Mouse (Mus musculus) midbrain, embryonic 11.5 days (tissue): ENCODE results near the gene Erp44. TPM values are rescaled to one million over a fixed set of nuclear protein-coding genes. Genes with fewer than 3 reads are reported as not detected.

ENCODE experiments used
- ATAC-seq: fragments of 200-750 bp; cut with Nextera tagmentation; 2 replicates; pipeline ENCODE4 v1.8.0; 2017; ENCODE audit warnings: moderate TSS enrichment, moderate library complexity; ENCODE audit not compliant: low FRiP score
- DNase-seq: peaks from one replicate; pipeline ENCODE4 v3.0.0; 2015; ENCODE audit warnings: low spot score; ENCODE audit errors: missing footprints
- H3K27ac ChIP-seq: fragments of 300-500 bp; sonication (generic); 2 replicates; pipeline ENCODE4 v1.5.1; 2014; ENCODE audit warnings: low read depth, low read length
- H3K27me3 ChIP-seq: fragments of 300-500 bp; sonication (generic); 2 replicates; pipeline ENCODE4 v1.6.1; 2014; ENCODE audit warnings: mild to moderate bottlenecking, low read length, moderate library complexity, mixed read lengths; ENCODE audit not compliant: control insufficient read depth, insufficient read depth
- H3K36me3 ChIP-seq: fragments of 300-500 bp; sonication (generic); 2 replicates; pipeline ENCODE4 v1.6.1; 2014; ENCODE audit warnings: mild to moderate bottlenecking, low read length, moderate library complexity, mixed read lengths; ENCODE audit not compliant: control insufficient read depth, insufficient read depth
- H3K4me1 ChIP-seq: fragments of 300-500 bp; sonication (generic); 2 replicates; pipeline ENCODE4 v1.6.1; 2014; ENCODE audit warnings: low read length; ENCODE audit not compliant: control insufficient read depth, insufficient read depth
- H3K4me2 ChIP-seq: fragments of 300-500 bp; sonication (generic); 2 replicates; pipeline ENCODE4 v1.6.1; 2014; ENCODE audit warnings: mild to moderate bottlenecking, moderate library complexity
- H3K4me3 ChIP-seq: fragments of 300-500 bp; sonication (generic); 2 replicates; pipeline ENCODE4 v1.5.1; 2014; ENCODE audit warnings: low read depth, low read length
- H3K9ac ChIP-seq: fragments of 300-500 bp; sonication (generic); 2 replicates; pipeline ENCODE4 v1.6.1; 2014; ENCODE audit warnings: low read length
- H3K9me3 ChIP-seq: fragments of 300-500 bp; sonication (generic); 2 replicates; pipeline ENCODE4 v1.6.1; 2016; ENCODE audit warnings: low read length; ENCODE audit not compliant: control insufficient read depth
- WGBS: fragments of 180-500 bp; shearing (Covaris S2); extraction: QIAGEN DNeasy Blood & Tissue Kit; methylation state at CpG from one replicate; pipeline ENCODE4 v1.1.7; 2014; 5-methylcytosine and 5-hydroxymethylcytosine counted together
- polyA plus RNA-seq: library from polyadenylated mRNA; unstranded; fragments of >200 nt; fragmentation: Nextera tagmentation; extraction: Ambion mirVana; gene quantifications from 2 replicates; pipeline ENCODE4 v1.2.1, GENCODE M21; 2014

Erp44 gene
- polyA plus RNA-seq, 1 experiment from 2014 or later: 70.8 TPM

DNA sequence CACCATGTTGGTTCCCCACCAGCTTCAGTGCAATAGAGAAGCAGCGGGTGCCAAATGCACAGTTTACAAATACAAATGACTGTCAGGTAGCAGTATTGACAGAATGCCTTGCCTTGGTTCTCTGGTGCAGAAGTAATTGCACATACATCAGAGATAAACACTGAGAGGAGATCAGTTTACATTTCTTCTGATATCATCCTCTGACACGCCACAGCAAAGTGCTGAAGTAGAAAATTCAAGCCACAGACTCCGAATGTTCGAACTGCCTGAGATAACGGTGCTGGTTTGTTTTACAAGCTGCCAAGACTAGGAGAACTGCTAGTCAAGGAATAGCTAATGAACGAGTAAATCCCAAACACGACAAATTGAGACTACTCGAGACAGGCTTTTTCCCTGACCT, 80.9 kb downstream of the Erp44 start:
- Histone ChIP-seq H3K27ac (no peak overlapping the region), H3K9me3 (no peaks in the 10 kb centered on the region), H3K27me3 (no peaks in the 10 kb centered on the region), H3K4me1 (no peaks in the 10 kb centered on the region), H3K4me3 (no peak overlapping the region), H3K36me3 (peaks cover 4% of the 10 kb centered on the region; the same call in 1 of the 2 replicates), H3K4me2 (no peak overlapping the region), H3K9ac (no peak overlapping the region)
- ATAC-seq: no peak
- no peak for DNase-seq
- WGBS: 88% methylated on average over 8 of the region's 8 CpGs

DNA sequence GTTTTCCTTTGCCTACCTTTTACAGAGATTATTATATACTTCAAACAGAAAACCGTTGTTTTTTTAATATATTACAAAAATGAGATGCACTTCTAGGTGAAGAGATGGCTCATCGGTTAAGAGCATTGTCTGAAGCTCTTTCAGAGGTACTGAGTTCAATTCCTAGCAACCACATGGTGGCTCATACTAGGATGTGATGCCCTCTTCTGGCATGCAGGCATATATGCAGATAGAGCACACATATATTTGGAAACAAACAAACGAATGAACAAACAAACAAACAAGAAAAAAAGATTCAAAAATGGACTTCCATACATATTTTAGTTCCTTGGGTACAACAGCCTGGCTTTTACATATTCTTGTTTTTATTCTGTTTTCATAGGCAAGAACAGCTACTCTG, 81.4 kb downstream of the Erp44 start:
- ATAC-seq (no peak), DNase-seq (no peak)
- WGBS: 87% methylated on average over 3 of the region's 3 CpGs
- Histone ChIP-seq H3K27me3 (no peaks in the 10 kb centered on the region), H3K4me1 (no peaks in the 10 kb centered on the region), H3K36me3 (peaks cover 4% of the 10 kb centered on the region; the same call in 1 of the 2 replicates), H3K4me3 (no peak overlapping the region), H3K9me3 (no peaks in the 10 kb centered on the region), H3K4me2 (no peak overlapping the region), H3K27ac (no peak overlapping the region), H3K9ac (no peak overlapping the region)

DNA sequence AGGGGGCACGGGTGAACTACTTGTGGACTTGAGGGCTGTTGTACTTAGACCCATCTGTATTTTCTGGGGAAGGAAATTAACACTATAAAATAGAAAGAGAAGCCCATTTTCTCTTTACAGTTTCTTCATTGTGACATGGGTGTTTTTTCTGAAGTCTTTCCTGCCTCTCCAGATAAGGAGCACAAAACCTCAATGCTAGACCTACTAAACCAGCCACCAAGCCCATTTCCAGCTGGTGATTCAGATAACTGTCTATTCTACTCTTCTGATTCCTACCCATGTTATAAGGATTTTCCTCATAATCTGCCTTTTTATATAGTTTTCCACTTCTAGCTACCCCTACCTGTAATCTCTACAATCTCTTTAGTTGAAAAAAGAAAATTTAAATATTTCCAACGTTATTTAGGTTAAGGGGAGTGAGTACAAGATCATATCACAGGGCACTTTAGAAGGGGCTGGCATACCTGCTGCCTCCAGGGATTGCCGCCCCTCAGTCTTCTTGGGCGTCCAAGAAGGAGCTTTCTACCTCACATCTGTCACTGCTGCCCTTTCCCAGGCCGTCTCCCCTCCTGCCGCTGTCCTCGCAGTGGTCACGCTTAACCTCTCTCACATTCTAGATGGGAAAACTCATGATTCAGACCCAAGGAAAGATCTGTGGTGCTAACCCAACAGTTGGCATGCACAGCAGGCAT, 97.1 kb downstream of the Erp44 start:
- ATAC-seq: no peak
- 86% methylated on average over 8 of the region's 8 CpGs for WGBS
- Histone ChIP-seq H3K9ac (no peak overlapping the region), H3K4me1 (0 out of 2 replicates have a peak, but pooled peaks cover 3% of the 10 kb centered on the region), H3K27me3 (no peaks in the 10 kb centered on the region), H3K36me3 (no peaks in the 10 kb centered on the region), H3K9me3 (no peaks in the 10 kb centered on the region), H3K27ac (no peak overlapping the region), H3K4me3 (no peak overlapping the region), H3K4me2 (no peak overlapping the region)
- DNase-seq: no peak

DNA sequence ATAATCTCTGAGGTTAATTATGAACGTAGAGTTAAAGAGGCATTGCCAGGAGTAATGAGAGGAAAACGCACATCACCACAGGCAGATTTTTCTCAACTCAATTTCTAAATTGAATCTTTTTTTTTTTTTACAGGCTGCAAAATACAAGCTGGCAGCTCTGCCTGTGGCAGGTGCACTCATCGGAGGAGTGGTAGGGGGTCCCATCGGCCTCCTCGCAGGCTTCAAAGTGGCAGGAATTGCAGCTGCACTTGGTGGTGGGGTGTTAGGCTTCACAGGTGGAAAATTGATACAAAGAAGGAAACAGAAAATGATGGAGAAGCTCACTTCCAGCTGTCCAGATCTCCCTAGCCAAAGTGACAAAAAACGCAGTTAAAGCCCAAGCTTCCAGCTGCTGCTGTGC, 98.0 kb downstream of the Erp44 start:
- Histone ChIP-seq H3K36me3 (no peaks in the 10 kb centered on the region), H3K9ac (no peak overlapping the region), H3K27ac (no peak overlapping the region), H3K9me3 (no peaks in the 10 kb centered on the region), H3K4me3 (no peak overlapping the region), H3K27me3 (no peaks in the 10 kb centered on the region), H3K4me1 (0 out of 2 replicates have a peak, but pooled peaks cover 3% of the 10 kb centered on the region), H3K4me2 (no peak overlapping the region)
- ATAC-seq (no peak), DNase-seq (no peak)
- 74% methylated on average over 6 of the region's 6 CpGs for WGBS

DNA sequence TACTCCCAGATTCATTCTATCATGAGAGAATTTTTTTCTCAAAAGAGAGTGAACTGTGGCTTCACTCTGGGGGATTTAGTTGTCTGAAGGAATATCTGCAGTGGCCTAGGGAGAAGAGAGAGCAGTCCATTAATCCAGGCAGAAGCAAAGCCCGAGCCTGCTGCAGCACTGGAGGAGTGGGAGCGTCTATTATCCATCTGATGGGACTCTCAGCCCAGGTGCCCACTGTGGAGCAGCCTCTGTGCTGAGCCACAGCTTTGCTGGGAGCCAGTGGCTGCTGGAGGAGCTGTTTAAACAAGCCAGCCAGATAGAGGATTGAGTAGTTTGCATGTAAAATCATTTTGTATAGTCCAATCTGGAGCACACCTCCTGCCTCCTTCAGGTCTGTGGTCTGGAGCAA, 98.4 kb downstream of the Erp44 start:
- ATAC-seq: no peak
- H3K4me2 ChIP-seq: no peak overlapping the region
- no peak overlapping the region for H3K9ac ChIP-seq
- WGBS: 13% methylated on average over 2 of the region's 2 CpGs
- no peak overlapping the region for H3K27ac ChIP-seq
- no peaks in the 10 kb centered on the region for H3K9me3 ChIP-seq
- DNase-seq: no peak
- no peaks in the 10 kb centered on the region for H3K36me3 ChIP-seq
- 0 out of 2 replicates have a peak, but pooled peaks cover 3% of the 10 kb centered on the region for H3K4me1 ChIP-seq
- no peak overlapping the region for H3K4me3 ChIP-seq
- no peaks in the 10 kb centered on the region for H3K27me3 ChIP-seq

DNA sequence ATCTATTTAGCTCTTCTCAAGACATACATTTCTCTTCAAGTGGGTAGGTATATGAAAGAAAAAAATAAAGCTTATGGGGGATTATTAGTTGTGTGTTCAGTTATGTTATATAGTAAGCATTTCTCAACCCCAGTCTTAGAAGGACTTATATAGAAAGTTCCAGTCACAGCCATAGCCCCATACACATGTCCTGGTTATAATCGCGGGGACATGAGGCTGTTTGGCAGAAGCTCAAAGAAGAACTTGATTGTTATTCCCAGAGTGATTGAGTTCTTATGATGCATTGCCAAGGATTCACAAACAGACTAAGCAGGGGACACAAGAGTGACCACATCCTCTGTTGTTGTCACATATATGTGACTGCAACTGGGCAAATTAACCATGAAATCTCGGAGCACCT, 103.7 kb downstream of the Erp44 start:
- H3K4me3 ChIP-seq: no peak overlapping the region
- DNase-seq: no peak
- no peaks in the 10 kb centered on the region for H3K9me3 ChIP-seq
- 0 out of 2 replicates have a peak, but pooled peaks cover 3% of the 10 kb centered on the region for H3K4me1 ChIP-seq
- 96% methylated on average over 3 of the region's 3 CpGs for WGBS
- H3K27me3 ChIP-seq: no peaks in the 10 kb centered on the region
- no peaks in the 10 kb centered on the region for H3K36me3 ChIP-seq
- no peak for ATAC-seq
- no peak overlapping the region for H3K9ac ChIP-seq
- no peak overlapping the region for H3K4me2 ChIP-seq
- H3K27ac ChIP-seq: no peak overlapping the region

DNA sequence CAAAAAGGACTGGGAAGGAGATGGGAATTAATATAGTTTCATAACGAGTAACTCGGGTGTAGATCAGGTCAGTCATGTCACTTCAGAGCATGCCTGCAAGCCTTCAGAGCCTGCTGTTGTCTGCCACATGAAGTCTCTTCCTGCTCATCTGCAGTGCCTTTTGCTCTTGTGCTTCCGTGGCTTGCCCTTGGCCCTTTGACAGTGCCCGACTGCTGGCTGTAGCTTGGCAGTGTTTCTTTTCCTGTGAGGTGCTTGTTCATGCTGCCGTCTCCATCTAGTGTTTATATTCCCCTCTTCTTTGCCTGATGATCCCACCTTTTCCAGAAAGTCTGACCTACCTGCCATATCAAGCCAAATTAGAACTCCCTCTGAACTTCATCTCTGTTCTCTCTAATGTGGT, 115.5 kb downstream of the Erp44 start:
- Histone ChIP-seq H3K9ac (no peak overlapping the region), H3K27me3 (no peaks in the 10 kb centered on the region), H3K4me2 (no peak overlapping the region), H3K4me3 (no peak overlapping the region), H3K36me3 (no peaks in the 10 kb centered on the region), H3K27ac (no peak overlapping the region), H3K9me3 (no peaks in the 10 kb centered on the region), H3K4me1 (no peaks in the 10 kb centered on the region)
- no peak for ATAC-seq
- WGBS: 89% methylated on average over 5 of the region's 5 CpGs
- DNase-seq: no peak

DNA sequence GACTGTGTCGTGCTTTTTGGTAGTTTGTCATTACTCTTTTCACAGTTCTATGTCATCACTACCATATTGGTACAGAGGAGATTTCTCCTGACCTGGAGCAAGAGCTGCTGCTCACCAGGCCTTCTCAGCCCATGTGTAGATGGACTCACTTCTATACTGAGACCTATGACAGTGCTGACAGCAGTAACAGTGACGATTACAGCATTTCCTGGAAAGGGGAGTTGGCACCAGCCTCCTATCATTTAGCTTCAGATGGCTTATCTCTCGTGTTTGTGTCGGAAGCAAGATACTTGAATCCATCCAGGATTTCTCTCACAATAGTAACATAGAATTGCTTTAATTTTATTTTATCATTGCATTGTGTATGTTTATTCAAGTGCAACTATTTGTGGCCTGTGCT, 119.0 kb downstream of the Erp44 start:
- H3K4me1 ChIP-seq: no peaks in the 10 kb centered on the region
- ATAC-seq (no peak), DNase-seq (no peak)
- no peaks in the 10 kb centered on the region for H3K27me3 ChIP-seq
- H3K36me3 ChIP-seq: no peaks in the 10 kb centered on the region
- no peak overlapping the region for H3K9ac ChIP-seq
- no peaks in the 10 kb centered on the region for H3K9me3 ChIP-seq
- H3K4me2 ChIP-seq: no peak overlapping the region
- H3K27ac ChIP-seq: no peak overlapping the region
- no peak overlapping the region for H3K4me3 ChIP-seq
- WGBS: 92% methylated on average over 4 of the region's 4 CpGs

DNA sequence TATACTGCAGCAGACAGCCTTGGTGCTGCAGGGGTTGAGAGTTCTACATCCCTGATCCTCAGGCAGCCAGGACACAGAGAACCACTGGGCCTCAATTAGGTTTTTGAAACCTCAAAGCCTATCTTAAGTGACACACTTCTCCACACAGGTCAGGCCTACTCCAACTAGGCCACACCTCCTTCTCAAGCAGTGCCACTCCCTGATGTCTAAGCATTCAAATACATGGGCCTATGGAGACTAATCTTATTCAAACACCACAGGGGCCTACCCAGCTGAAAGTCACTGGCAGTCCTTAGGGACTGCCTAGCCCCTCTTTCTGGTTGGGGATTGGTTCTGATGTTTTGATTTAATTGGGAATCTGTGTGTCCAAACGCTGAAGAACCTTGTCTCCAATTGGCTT, 123.5 kb downstream of the Erp44 start:
- Histone ChIP-seq H3K4me1 (no peaks in the 10 kb centered on the region), H3K27me3 (no peaks in the 10 kb centered on the region), H3K36me3 (no peaks in the 10 kb centered on the region), H3K4me2 (no peak overlapping the region), H3K9ac (no peak overlapping the region), H3K27ac (no peak overlapping the region), H3K9me3 (no peaks in the 10 kb centered on the region), H3K4me3 (no peak overlapping the region)
- 44% methylated on average over 1 of the region's 1 CpGs for WGBS
- DNase-seq (no peak), ATAC-seq (no peak)
